Mouse (Mus musculus): Measurements from ENCODE around the gene Coro2b. TPM values are rescaled to one million over a fixed set of nuclear protein-coding genes. Genes with fewer than 3 reads are reported as not detected.
A peak's percentile ranks its signal among the peaks of the same experiment; 100 is the strongest.

Gene Coro2b
- total and polyA plus RNA-seq, 2 experiments from 2014 or later, result 22.8 to 36.2 TPM

DNA sequence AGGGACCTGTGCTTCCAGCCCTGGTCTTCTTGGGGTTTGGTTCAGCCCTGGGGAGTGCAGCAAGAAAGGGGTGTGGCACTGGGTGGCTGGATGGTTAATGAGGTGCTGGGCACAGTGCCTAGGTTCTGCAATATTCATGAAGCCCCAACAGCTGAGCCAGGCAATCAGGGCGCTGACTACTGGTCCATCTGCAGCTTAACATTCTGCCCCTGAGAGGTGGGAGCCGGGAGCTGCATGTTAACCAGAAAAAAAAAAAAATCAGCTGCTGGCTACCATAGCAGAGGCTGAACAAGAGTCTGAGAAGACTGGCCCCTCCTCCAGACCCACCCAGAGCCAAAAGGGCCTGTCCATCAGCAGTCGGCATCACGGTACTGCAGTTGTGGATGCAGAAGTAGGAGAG, 52.7 kb downstream of the Coro2b start:
- Histone ChIP-seq H3K4me3 (ENCODE audit: low read depth, low read length) (no peak overlapping the region), H3K27ac (ENCODE audit: low read depth, low read length) (no peak overlapping the region), H3K9me3 (ENCODE audit: low read length) (no peaks in the 10 kb centered on the region), H3K4me2 (ENCODE audit: low read depth, low read length, poor library complexity, severe bottlenecking) (no peak overlapping the region), H3K36me3 (ENCODE audit: insufficient read depth, low read length) (no peaks in the 10 kb centered on the region; the same call in 1 of the 2 replicates), H3K9ac (replicated peaks; ENCODE audit: low read length, poor library complexity, severe bottlenecking) (no peak overlapping the region), H3K27me3 (ENCODE audit: insufficient read depth, low read length) (no peaks in the 10 kb centered on the region), H3K4me1 (ENCODE audit: insufficient read depth, low read length) (peaks cover 22% of the 10 kb centered on the region)
- WGBS, result 23% methylated on average over 4 of the region's 4 CpGs
- ATAC-seq (ENCODE audit: low FRiP score), result no peak
- TF ChIP-seq CTCF (IDR thresholded peaks at IDR 0.05), result no peak
- peak; percentile 78 for DNase-seq (ENCODE audit: low spot score)

DNA sequence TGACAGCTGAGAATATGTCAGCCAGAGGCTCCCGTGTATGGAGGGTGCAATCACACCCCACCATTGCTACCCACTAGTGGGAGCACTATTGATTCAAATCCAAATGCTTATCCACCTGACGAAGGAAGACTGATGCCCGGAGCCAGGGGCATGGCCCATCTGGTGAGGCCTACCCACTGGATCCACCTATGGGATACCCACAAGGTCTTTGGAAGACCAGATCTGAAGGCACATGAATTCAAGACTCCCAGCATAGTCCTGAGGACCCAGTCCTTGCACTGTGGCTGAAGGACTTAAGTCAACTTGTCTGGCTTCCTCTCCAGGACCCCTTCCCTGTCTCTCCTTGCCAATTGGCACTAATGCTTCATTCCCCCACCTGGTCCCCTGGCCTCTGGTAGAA, 54.1 kb downstream of the Coro2b start:
- H3K27me3 ChIP-seq (ENCODE audit: insufficient read depth, low read length), result no peaks in the 10 kb centered on the region
- H3K9me3 ChIP-seq (ENCODE audit: low read length), result no peaks in the 10 kb centered on the region
- DNase-seq (ENCODE audit: low spot score) (no peak), ATAC-seq (ENCODE audit: low FRiP score) (no peak)
- TF ChIP-seq CTCF (IDR thresholded peaks at IDR 0.05), result no peak
- peaks cover 29% of the 10 kb centered on the region for H3K4me1 ChIP-seq (ENCODE audit: insufficient read depth, low read length)
- H3K9ac ChIP-seq (replicated peaks; ENCODE audit: low read length, poor library complexity, severe bottlenecking), result no peak overlapping the region
- WGBS, result 85% methylated on average over 3 of the region's 3 CpGs
- H3K4me3 ChIP-seq (ENCODE audit: low read depth, low read length), result no peak overlapping the region
- no peaks in the 10 kb centered on the region; the same call in 1 of the 2 replicates for H3K36me3 ChIP-seq (ENCODE audit: insufficient read depth, low read length)
- H3K27ac ChIP-seq (ENCODE audit: low read depth, low read length), result no peak overlapping the region
- H3K4me2 ChIP-seq (ENCODE audit: low read depth, low read length, poor library complexity, severe bottlenecking), result no peak overlapping the region

DNA sequence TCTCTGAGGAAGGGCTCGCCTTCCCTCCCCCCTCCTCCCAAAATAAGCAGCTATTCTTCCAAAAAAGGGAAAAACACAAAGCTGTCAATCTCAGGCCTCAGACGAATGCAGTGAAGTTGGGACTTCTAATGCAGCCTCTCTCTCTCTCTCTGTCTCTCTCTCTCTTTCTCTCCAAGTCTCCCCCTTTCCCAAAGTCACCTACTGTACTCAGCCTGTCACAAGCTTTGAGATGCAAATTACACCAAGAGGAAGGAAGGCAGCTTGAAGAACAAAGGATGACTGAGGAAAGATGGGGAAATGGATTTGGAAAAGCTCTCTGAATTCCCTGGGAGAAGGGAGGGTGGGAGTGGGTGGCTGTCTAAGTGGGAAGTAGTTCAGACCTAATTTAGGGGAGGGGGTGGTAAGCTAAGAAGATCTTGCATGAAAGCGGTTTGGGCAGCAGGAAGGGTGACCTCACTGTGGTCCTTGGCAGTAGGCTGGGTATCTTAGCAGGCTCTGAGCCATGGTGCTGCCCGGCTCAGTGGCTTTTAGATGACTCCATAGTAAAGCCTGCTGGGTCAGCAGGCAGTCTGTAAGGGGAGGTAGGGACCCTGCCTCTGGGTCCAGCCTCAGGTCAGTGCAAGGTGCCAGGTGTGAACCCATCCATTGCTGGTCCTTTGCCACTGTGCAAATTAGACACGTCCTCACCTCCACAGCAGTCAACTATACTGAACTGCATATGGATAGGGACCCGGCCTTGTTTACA, 55.8 kb downstream of the Coro2b start:
- no peaks in the 10 kb centered on the region for H3K27me3 ChIP-seq (ENCODE audit: insufficient read depth, low read length)
- H3K4me3 ChIP-seq (ENCODE audit: low read depth, low read length), result no peak overlapping the region
- H3K36me3 ChIP-seq (ENCODE audit: insufficient read depth, low read length), result no peaks in the 10 kb centered on the region; the same call in 1 of the 2 replicates
- 40% methylated on average over 6 of the region's 6 CpGs for WGBS
- peak overlapping the region; percentile 77 for H3K27ac ChIP-seq (ENCODE audit: low read depth, low read length)
- TF ChIP-seq CTCF (IDR thresholded peaks at IDR 0.05), result no peak
- H3K4me2 ChIP-seq (ENCODE audit: low read depth, low read length, poor library complexity, severe bottlenecking), result no peak overlapping the region
- H3K9me3 ChIP-seq (ENCODE audit: low read length), result no peaks in the 10 kb centered on the region
- DNase-seq (ENCODE audit: low spot score), result no peak
- ATAC-seq (ENCODE audit: low FRiP score), result no peak; the same call in 1 of the 2 replicates
- H3K9ac ChIP-seq (replicated peaks; ENCODE audit: low read length, poor library complexity, severe bottlenecking), result 0 out of 2 replicates have a peak overlapping the region, but pooled peaks have one; percentile 1
- peaks cover 35% of the 10 kb centered on the region for H3K4me1 ChIP-seq (ENCODE audit: insufficient read depth, low read length)

DNA sequence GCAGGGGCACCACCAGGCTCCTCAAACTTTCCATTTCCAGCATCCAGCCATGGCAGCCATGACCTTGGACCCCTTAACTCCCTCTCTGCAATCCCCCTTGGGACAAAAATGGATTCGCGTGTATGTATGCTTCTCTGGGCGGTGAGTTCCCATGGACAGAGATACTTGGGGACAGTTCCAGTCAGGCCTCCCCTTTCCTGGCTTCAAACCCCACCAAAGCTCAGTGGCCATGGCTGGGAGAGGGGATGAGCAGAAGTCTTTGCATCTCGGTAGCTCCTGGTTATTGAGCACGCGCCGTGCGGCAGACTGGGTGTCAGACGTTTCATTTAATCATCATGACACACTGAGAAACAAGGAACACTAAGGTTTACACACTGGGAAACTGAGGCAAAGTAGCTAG, 56.7 kb downstream of the Coro2b start:
- peak overlapping the region; percentile 77 for H3K27ac ChIP-seq (ENCODE audit: low read depth, low read length)
- no peak overlapping the region for H3K4me2 ChIP-seq (ENCODE audit: low read depth, low read length, poor library complexity, severe bottlenecking)
- no peak overlapping the region for H3K9ac ChIP-seq (replicated peaks; ENCODE audit: low read length, poor library complexity, severe bottlenecking)
- H3K4me3 ChIP-seq (ENCODE audit: low read depth, low read length), result no peak overlapping the region
- ATAC-seq (ENCODE audit: low FRiP score) (no peak), DNase-seq (ENCODE audit: low spot score) (no peak)
- H3K9me3 ChIP-seq (ENCODE audit: low read length), result no peaks in the 10 kb centered on the region
- H3K27me3 ChIP-seq (ENCODE audit: insufficient read depth, low read length), result no peaks in the 10 kb centered on the region
- no peaks in the 10 kb centered on the region; the same call in 1 of the 2 replicates for H3K36me3 ChIP-seq (ENCODE audit: insufficient read depth, low read length)
- no peak for TF ChIP-seq CTCF (IDR thresholded peaks at IDR 0.05)
- 76% methylated on average over 9 of the region's 9 CpGs for WGBS
- H3K4me1 ChIP-seq (ENCODE audit: insufficient read depth, low read length), result peaks cover 35% of the 10 kb centered on the region

DNA sequence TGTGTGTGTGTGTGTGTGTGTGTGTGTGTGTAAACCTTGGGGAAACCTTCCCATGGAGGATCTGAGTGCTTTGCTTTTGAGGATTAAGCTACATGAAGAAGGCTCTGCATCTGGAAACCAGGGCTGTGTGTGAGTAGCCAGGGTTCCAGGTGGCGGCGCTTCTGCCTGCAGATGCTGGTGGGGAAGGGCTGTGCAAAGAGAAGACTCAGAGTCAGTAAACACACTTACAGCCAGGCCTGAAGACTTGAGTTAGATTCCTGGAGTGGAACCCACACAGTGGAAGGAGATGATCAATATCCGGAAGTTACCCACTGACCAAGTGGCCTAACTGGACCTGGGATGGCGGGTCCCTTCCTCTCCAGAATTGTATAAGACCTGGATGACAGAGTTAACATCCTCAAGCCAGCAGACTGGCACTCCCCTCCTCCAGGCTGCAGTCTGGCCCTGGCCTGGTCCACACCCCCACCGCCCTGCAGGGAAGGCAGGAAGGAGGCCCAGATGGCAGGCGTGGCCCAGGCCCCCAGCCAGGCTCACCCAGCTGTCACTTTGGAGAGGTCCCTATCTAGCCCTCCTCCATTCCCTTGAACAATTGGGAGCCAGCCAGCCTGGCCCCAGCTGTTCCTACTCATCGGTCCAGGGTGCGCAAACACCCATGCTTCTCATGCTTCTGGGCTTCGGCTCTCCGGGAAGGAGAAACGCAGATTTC, 59.9 kb downstream of the Coro2b start:
- Histone ChIP-seq H3K27ac (ENCODE audit: low read depth, low read length) (peak overlapping the region; percentile 47; the same call in 1 of the 2 replicates), H3K4me2 (ENCODE audit: low read depth, low read length, poor library complexity, severe bottlenecking) (no peak overlapping the region), H3K9ac (replicated peaks; ENCODE audit: low read length, poor library complexity, severe bottlenecking) (no peak overlapping the region), H3K27me3 (ENCODE audit: insufficient read depth, low read length) (no peaks in the 10 kb centered on the region), H3K9me3 (ENCODE audit: low read length) (no peaks in the 10 kb centered on the region), H3K36me3 (ENCODE audit: insufficient read depth, low read length) (no peaks in the 10 kb centered on the region), H3K4me1 (ENCODE audit: insufficient read depth, low read length) (peaks cover 35% of the 10 kb centered on the region), H3K4me3 (ENCODE audit: low read depth, low read length) (no peak overlapping the region)
- DNase-seq (ENCODE audit: low spot score) (peak; percentile 78), ATAC-seq (ENCODE audit: low FRiP score) (peak; percentile 31; the same call in 1 of the 2 replicates)
- WGBS, result 49% methylated on average over 10 of the region's 11 CpGs
- TF ChIP-seq CTCF (IDR thresholded peaks at IDR 0.05), result no peak; the same call in 1 of the 2 replicates

DNA sequence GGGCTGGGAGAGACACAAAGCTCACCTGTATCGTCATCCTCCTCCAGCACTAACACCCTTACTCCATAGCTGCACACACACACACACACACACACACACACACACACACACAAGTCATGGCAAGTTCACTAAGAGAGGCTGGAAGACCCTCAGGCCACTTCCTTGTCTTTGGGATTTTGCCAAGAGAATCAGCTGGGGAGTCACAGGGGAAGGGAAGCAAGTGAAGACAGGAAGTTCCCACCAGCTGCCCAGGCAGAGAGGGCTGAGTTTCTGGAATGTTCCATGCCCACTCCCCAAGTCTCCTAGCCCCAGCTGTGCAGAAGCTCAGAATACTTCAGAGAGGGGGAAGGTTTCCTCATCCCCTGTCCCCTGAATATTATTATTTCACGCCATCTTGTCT, 62.6 kb downstream of the Coro2b start:
- WGBS, result 82% methylated on average over 2 of the region's 2 CpGs
- H3K36me3 ChIP-seq (ENCODE audit: insufficient read depth, low read length), result no peaks in the 10 kb centered on the region
- H3K4me1 ChIP-seq (ENCODE audit: insufficient read depth, low read length), result peaks cover 13% of the 10 kb centered on the region
- ATAC-seq (ENCODE audit: low FRiP score) (no peak), DNase-seq (ENCODE audit: low spot score) (no peak)
- H3K9ac ChIP-seq (replicated peaks; ENCODE audit: low read length, poor library complexity, severe bottlenecking), result no peak overlapping the region
- no peaks in the 10 kb centered on the region for H3K9me3 ChIP-seq (ENCODE audit: low read length)
- no peak overlapping the region for H3K4me2 ChIP-seq (ENCODE audit: low read depth, low read length, poor library complexity, severe bottlenecking)
- H3K4me3 ChIP-seq (ENCODE audit: low read depth, low read length), result no peak overlapping the region
- no peak for TF ChIP-seq CTCF (IDR thresholded peaks at IDR 0.05)
- no peak overlapping the region for H3K27ac ChIP-seq (ENCODE audit: low read depth, low read length)
- no peaks in the 10 kb centered on the region for H3K27me3 ChIP-seq (ENCODE audit: insufficient read depth, low read length)
